Mouse (Mus musculus): ENCODE measurements around the gene Glyatl3.

Gene Glyatl3

DNA sequence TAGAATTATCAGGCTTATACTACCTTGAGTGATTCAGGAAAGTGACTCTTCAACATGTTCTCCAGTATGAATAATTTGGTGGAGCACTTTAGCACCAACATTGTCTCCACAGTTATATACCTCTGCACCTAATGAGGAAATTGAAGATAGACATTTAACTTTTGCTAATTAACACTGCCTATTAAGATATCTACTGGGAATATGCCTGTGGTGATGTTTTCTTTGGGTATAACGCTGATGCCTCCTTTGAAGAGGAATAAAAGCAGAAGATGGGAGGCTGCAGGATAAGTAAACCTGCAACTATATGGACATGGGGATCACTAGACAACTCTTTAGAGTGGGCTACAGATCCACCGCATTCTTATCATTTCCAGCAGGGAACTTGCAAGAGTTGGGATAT, at the start of gene Glyatl3:
Gene Glyatl3, minus strand, starts transcription at position 101 of the 400 bp plus-strand sequence.
- DNase-seq (ENCODE audit: low read depth, low spot score), result no peak

DNA sequence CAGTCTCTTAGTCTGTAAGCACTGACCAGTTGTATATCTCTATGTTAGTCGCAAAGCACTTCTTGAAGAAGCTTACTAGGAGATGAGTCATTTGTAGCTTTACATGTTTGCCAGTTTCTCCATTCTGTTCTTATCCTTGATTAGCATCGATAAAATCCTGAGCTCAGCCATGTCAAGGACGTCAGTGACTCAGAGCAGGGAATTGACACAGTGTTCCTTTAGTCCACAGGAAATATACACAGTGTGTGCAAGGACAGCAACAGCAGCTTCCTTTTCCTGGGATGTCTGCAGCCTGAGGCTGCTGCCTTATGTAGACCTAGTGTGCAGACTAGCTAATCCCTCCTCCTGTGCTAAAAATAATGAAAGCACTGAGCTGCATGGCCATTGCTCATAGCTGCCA, 34.4 kb upstream of the Glyatl3 start:
- DNase-seq (ENCODE audit: low read depth, low spot score), result no peak

DNA sequence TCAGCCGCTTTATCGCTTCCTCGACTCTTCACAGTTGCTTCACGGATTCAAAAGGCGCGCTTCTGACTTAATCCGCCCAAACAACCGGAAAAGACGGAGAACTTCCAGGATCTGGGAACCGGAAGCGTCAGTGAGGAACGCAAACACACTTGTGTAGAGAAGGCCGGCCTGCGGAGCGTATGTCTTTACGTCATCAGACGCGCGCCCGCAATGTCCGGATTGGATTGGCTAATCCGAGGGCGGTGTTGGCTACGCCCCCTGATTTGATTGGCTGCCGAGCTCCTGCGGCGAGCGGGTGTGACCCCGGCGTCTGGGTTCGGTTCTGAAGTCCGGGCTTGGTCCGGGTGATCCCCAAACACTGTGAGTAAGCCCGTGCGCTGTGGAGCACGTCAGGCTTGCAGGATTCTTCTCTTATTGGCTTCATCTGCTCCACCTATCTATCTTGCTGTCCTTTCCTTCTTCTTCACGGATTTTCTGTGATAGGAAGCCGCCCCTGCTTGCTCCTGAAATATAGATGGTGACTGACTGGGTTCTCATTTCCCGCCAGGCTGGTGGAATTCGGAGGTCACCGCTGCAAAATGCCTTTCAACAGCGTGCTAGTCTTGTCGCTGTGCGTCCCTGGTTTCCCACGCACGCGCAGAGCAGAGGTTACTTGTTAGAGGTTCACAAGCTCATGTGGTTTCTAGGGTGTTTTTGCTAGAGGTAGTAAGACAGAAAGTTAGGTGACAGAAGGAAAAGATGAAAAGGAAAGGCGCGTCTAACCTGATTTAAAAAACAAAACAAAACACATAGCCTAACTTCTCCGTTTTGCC, 20.5 kb upstream of the Glyatl3 start, which contains the start of the genes Mut and Cenpq:
Gene Mut, plus strand, starts transcription at position 266 of the 812 bp plus-strand sequence.
Gene Cenpq, minus strand, starts transcription at position 628 of the 812 bp plus-strand sequence.
- peak; percentile 95 for DNase-seq (ENCODE audit: low read depth, low spot score)

DNA sequence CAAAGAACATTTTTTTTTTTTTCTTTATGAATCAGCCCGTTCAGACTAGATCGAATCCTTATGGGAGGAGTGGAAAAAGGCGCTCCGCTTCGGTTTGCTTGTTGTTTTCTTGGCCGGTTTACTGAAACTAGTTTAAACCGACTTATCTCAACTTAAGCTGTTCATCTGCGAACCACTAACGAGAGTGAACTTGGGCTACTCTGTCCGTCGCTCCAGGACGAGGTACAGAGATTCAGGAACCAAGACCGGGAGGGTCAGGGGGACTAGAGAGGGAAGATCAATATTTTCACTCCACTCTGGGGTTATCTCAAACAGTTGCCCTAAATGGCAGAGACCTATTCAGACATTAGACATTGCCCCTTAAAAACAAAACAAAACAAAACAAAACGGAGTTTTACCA, 19.8 kb upstream of the Glyatl3 start:
- no peak for DNase-seq (ENCODE audit: low read depth, low spot score)

DNA sequence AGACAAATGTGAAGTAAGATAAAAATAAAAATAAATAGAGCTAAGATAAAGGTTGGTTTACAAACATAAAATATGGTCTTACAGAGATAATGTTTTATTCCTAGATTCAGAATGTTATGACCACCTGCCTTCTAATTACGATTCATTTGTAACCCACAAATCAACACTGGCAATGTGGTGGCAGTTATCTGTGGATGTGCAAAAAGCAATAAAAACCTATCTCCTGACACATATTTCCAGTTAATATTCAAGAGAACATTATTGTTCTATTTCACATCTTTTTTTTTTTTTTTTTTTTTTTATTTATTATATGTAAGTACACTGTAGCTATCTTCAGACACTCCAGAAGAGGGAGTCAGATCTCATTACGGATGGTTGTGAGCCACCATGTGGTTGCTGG, 1.3 kb upstream of the Glyatl3 start:
- DNase-seq (ENCODE audit: low read depth, low spot score), result no peak

DNA sequence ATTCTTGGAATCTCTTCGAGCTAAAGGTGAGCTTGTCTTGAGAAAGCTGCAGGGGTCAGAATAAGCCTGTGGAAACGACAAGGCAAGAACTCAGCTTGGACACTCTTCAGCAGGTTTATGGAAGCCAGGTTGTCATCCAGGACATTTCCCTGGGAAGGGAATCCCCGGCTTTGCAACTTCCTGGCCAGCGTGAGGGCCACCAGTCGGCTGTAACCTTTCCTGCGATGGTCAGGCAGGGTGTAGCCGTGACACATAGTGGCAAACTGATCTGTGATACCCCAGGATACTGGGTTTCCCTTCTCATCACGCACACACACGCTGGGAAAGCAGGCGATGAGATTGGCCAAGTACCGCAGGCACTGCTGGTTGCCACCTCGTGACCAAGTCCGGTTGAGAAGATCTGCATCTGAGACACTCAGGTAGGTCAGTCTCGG, 9.4 kb downstream of the Glyatl3 start:
- DNase-seq (ENCODE audit: low read depth, low spot score), result no peak

DNA sequence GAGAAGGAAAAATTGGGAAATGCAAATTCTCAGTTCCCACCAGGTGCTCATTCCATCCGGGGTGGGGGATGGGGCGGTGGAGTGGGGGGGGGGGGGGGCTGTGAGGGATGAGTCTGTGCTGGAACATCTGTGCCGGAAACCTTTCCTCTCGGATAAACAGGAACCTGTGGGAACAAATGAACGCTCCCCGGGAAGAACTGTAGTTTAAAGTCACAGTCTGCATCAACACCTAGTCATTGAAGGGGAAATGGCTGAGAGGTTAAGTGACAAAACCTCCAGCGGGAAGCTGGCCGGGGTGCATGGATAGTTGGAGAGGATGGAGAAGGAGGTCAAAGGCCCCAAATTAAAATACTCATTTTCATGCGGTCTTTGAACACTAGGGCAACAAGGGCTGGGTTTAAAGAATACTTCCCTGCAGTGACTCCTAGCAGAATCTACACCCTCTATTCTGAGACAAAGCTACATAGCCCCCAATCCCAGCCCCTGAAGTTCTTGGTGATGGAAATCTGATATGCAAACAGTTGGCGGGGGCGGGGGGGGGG, 10.0 kb downstream of the Glyatl3 start:
- DNase-seq (ENCODE audit: low read depth, low spot score), result no peak

DNA sequence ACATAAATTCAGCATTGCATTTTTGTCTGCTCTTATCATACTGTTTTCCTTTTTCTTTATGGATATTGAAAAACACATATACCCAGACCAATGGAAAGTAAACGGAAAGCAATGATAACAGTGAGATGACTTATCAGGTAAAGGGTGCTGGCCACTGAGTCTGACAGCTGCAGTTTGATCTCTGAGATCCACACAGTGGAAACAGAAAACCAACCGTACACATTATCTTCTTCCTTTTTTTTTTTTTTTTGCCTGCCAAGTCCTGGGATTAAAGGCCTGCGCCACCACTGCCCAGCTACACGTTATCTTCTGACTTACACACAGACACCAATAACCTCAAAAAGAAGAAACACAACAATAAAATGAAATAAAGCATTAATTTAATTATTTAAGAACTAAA, 10.8 kb downstream of the Glyatl3 start:
- DNase-seq (ENCODE audit: low read depth, low spot score), result no peak

DNA sequence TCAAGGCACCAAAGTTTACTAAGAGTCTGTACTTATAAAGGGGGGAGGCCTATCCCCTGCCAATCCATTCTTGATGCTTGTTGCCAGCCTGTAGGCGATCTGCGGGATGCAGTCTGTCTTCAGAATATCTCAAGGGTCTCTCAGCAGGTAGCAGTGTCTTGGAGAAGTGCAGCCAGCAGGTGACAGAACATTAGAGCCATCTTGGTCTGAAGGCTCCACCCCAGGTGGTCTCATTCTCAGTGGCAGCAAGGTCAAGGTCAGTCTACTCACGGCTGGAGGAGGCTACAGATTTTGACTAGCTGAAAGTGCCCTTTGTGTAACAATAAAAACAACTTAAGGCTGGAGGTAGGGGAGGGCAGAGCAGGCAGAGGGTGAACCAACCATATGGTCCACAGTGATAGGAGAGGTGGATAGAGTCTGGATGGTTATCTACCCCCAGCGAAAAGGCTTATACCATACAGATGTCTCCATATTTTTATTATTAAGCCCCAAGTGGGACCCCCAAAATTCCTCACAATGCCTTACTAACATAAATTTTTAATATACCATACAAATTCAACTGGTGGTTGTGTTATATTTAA, 14.3 kb downstream of the Glyatl3 start:
- no peak for DNase-seq (ENCODE audit: low read depth, low spot score)

DNA sequence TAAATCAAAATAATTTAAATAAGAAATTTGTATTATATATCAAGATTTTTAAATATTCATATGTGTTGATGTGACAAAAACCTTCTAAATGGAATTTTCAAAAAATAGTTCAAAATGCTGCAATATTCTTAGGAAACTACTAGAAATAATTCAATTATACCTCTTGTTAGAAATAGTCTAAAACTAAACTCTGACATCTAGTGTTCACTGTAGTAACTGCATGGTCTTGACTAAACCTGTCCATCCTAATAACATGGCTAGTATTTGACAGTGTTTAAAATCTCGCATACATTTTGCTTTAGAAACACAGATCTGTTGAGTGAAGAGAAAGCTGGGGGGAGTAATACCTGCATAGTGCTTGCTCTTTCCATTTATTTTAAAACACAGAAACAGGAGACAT, 17.3 kb downstream of the Glyatl3 start:
- DNase-seq (ENCODE audit: low read depth, low spot score), result no peak

DNA sequence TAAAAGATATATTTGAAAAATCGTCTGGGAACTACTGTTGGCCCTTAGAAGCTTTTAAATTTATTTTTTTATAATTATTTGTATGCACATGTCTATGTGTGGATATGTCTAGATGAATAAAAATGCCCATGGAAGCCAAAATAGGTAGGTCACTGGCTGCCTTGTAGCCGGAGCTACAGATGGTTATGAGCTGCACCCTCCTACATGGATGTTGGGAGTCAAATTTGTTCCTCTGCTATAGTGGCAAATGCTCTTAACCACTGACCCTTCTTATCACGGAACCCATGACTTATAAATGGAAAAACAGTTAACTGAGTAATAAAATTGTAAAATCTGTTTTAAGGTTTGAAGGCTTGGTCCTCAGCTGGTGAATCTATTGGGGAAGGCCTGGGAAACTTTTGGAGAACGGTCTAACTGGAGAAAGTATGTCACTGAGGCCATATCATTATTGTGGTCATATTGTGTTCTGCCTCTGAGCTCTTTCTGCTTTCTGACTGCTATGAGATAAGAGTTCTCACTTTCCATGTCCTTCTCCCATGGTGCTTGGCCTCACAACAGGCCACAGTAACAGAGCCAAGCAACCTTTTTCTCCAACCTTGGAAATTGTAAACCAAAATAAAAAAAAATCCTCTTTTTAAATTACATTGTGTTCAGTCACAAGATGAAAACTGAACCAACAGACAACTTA, 26.2 kb downstream of the Glyatl3 start:
- no peak for DNase-seq (ENCODE audit: low read depth, low spot score)

DNA sequence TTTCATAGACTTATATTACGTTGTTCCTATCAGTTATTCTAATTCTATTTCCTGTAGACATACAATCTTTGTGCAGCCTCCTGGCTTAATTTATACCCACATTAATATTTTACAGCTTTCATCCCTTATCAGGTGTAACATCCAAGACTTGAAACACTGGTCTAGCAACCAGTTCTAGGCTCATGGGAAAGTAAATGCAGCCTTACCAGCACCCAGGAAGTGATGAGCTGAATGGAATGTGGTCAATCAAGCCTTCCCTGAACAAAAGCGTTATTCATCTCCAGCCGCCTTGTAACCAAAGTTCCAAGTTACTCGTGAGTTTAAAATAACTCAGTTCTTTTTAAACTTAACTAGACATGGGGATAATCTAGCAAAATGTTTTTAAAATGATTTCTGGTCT, 29.0 kb downstream of the Glyatl3 start:
- DNase-seq (ENCODE audit: low read depth, low spot score), result no peak

DNA sequence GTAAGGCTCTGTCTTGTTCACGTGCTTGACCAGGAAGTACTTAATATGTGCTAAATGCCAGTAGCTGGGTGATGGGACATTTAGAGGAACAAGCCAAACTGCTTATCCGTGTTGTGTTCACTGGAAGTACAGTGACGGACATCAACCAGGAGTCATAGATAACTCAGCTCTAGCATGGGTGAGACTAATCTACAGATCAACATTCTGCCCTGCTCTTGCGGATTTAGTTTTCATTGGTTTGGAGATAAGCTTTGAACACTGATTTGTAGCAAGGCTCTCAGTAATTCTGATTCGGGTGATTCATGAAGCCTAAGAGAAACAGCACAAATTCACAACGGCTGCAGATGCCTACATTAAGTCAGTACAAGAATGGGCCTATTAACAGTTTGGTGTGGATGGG, 32.0 kb downstream of the Glyatl3 start:
- no peak for DNase-seq (ENCODE audit: low read depth, low spot score)

DNA sequence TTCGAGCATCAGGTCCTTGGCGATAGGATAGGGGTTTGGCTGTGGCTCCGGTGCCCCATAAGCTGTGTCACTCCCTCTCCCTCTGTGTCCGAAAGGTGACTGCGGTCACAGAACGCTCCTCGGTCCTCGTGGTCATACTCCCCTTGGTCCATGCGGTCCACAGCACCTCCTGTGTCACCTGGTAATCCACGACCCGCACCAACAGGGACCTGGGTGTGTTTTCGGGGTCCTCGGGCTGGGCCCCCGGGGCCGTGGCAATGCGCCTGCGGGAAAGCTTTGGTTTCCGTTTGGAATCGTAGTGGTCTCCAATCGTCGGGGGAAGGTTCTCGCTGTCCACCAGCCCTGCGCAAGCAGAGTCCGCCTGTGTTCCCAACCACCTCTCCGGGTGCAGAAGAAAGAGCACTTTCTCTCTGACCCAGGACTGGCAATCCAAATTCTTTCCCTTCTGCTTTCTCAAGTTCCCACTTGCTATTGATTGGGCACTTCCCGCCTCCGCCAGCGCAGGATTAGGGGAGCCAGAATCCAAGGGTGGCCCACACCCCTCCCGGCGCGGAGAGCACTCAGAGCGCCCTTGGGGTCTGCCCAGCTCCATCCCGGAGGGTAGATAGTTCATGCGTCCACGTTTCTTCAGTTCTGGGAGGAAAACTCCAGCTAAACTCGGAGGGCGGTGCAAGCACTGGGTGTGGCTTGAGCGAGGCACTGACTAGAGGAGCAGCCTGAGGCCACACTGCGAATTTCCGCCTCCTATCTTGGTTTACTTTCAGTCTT, 34.0 kb downstream of the Glyatl3 start, which contains the start of gene 9130008F23Rik:
Gene 9130008F23Rik, minus strand, starts transcription at position 636 of the 768 bp plus-strand sequence.
- peak; percentile 45 for DNase-seq (ENCODE audit: low read depth, low spot score)

DNA sequence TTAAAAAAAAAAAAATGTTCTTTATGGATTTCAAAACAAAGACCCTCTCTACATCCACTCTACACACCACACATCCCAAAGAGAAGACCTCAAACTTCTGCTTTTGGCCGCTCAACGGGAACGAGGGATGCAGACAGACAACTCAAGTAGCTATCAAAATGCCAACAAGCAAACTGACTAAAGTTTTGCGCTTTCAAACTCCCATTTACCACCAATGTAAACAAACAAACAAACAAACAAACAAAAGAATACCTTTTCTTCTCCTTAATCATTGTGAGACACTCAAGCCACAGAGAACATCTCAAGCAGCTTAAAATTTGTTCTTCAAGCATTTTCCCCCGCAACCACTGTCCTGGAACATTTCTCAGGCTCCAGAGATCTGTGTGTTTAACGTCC, 34.6 kb downstream of the Glyatl3 start:
- DNase-seq (ENCODE audit: low read depth, low spot score), result no peak

DNA sequence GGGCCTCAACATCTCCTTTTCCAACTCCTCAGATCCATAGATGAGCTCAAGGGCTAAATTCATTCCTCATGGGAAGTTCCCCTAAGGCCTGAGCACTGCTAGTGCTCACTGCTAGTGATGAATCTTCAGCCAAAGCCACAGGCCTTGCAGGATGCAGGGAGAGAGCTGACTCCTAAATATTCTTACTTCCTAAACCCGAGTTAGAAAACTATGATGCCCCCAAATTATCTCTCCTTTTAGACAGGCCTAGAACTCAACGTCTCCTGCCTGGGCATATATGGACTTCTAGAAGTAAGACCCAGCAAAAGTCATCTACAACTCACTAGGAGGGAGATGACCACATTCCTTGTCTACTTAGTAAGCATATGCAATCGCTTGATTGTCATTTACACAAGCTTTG, 36.4 kb downstream of the Glyatl3 start:
- no peak for DNase-seq (ENCODE audit: low read depth, low spot score)

DNA sequence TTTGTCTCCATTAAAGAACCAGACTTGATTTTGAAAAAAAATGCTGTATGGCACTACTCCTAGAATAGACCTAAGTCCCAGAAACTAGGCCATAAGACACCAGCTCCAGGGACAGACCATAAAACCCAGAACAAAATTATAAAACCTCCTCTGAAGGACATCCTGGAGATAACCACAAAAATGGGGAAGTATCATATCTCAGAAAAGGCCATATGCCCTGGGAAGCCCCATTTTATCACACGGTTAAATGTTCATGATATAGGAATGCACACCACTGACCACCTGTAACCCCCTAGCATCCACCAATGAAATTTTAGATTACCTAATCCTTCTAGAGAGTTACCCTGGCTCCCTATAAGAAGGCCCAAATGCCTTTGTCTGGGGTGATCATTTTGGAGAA, 38.6 kb downstream of the Glyatl3 start:
- no peak for DNase-seq (ENCODE audit: low read depth, low spot score)

DNA sequence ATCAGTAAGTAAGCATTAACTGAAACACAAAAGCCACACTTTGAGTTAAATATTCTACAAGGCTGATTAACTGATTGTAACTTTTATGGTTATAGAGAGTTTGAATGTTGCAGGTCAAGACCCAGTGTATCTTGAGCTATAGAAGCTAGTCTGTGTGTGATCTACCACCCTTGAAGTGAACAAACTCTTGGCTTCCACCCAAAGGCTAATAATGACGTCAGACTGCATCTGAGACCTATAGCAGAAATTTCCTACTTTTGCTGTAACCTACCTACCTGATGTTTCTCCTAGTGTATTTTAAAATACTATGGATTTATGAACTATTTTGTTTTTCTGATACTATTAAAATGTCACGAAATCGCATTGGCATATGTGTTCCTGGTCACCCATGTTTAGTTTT, 39.4 kb downstream of the Glyatl3 start:
- no peak for DNase-seq (ENCODE audit: low read depth, low spot score)

DNA sequence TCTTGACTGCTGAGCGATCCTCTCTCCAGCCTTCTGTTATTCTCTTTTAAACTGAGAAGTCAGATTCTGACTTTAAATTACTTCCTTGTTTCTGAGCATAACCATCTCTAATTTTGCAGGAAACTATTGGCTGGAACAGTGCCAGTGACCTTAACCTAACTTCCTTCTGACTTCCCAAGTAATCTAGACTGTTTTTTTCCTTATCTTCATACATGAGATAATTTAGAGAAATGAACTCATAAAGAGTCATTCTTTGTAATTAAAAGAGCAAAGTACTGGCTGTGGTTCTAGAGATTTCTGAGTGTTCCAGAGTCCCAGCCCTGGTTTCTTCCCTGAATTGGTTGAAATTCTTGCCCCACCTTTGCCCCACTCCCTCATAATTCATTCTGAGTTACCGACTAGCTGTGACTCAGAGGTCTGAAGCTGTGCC, 40.6 kb downstream of the Glyatl3 start:
- no peak for DNase-seq (ENCODE audit: low read depth, low spot score)

DNA sequence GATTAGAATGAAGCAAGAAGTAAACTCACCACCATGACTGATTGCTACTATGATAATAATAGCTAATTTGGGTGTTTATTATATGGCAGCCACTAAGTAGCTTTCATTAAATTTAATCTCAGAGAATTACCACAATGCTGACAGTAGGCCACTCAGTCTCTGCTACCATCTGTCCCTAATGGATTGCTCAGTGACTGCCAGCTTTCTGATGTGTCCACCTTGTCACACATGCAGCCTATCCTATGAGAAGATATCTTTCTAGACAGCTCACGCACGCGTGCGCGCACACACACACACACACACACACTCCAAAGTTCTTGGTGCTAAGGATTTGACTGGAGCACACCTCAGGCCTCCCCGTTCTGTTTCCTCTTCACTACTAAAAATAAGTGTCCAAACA, 41.5 kb downstream of the Glyatl3 start:
- DNase-seq (ENCODE audit: low read depth, low spot score), result no peak

DNA sequence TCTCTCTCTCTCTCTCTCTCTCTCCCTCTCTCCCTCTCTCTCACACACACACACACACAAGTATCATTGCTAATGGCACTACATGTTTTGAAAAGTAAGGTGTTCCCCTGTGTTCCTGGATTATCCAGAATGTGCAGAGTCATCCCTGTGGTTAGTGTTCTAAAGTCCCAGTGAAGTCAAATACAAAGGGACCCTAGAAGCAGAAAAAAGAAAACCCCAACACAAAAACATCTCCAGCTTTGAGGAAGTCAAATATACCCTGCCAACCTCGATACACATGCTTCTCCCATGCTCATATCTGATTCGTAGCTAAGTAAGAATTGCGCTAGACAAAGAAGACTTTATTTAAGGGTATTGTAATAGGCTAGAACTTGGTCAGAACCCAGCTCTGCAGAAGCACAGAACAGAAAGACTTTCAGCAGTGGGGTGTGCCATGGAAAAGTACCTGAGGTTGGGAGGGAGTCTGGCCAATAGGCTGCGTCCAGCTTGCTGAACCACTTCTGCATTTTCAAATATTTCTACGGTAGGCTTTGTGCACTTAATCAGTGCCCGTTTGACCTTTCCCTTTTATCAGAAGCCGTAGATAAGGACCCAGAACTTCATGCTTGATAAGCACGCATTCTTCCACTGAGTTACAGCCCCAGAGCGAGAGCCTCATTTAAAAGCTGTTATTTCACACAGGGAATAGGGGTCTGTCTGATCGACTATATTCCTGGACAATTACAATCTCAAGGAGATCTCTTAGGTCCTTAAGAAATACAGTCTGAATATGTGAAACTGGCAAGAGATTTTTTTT, 45.0 kb downstream of the Glyatl3 start:
- no peak for DNase-seq (ENCODE audit: low read depth, low spot score)
